In genomic region chr1:43239796-43240313, GRCm38 (mm10) we compare ENCODE assay signal across 27 mouse cellular contexts. TPM values are rescaled to one million over a fixed set of nuclear protein-coding genes. Genes with fewer than 3 reads are reported as not detected.
DNase-seq lines count a peak whose midpoint lies in the region; ATAC-seq and TF ChIP-seq lines count a peak whose summit lies in the region.
"Had no signal": no experiment of that assay in that cellular context is flagged by ENCODE, and none has a peak within 500 bp of the region (broad histone marks: within the 10 kb centered on the region; RNA-seq: fewer than 3 reads in every experiment).

No protein-coding gene starts in this region.

- H3K4me3 ChIP-seq in thymus, adult 2 months (ENCODE audit: control insufficient read depth, insufficient read depth, low read length), result no peak overlapping the region
- no peak overlapping the region for H3K4me3 ChIP-seq in intestine, embryonic 16.5 days (ENCODE audit: low read length)

- H3K27me3 ChIP-seq in thymus, adult 2 months (ENCODE audit: control insufficient read depth, insufficient read depth, low read length), result no peaks in the 10 kb centered on the region
- H3K27me3 ChIP-seq in intestine, embryonic 16.5 days (replicated peaks; ENCODE audit: control insufficient read depth, insufficient read depth, low read length), result no peaks in the 10 kb centered on the region

- DNase-seq in heart, adult 18-20 months, result peak; percentile 49 to 74
- no peak for DNase-seq in heart, postnatal 14 days
- no peak for DNase-seq in thymus, adult 2 months
- DNase-seq in thymus, postnatal 4 days, result no peak
- no peak for DNase-seq in gastrocnemius, adult 8-10 months (ENCODE audit: low spot score in 2 of 2)
- no peak for DNase-seq in adrenal gland, postnatal 25 days
- DNase-seq: adrenal gland, adult 8-10 months; cerebellum, adult 8-10 months; cerebellum, postnatal 36 days; kidney, adult 11 months; kidney, postnatal 14 days; liver; lung, adult 2 months; lung, postnatal 10 days; midbrain, embryonic 14.5 days; retina, postnatal 1 day; right cerebral cortex, postnatal 25 days; thymus, adult 18-20 months; thymus, postnatal 36 days had no signal

- H3K4me2 ChIP-seq in intestine, embryonic 16.5 days (ENCODE audit: low read depth, low read length), result no peak overlapping the region

- H3K27ac ChIP-seq in thymus, adult 2 months (ENCODE audit: control insufficient read depth, insufficient read depth, low read length), result peak overlapping the region; percentile 5; the same call in 1 of the 2 replicates
- H3K27ac ChIP-seq in intestine, embryonic 16.5 days (ENCODE audit: low read length), result no peak overlapping the region
- H3K27ac ChIP-seq: hindbrain, postnatal 0 days; liver, embryonic 14.5 days; macrophage; stomach, postnatal 0 days had no signal

- peak; percentile 74 for ATAC-seq in intestine, embryonic 16.5 days
- ATAC-seq: forebrain, embryonic 14.5 days; hindbrain, postnatal 0 days had no signal

- TF ChIP-seq CTCF in thymus, adult 2 months (IDR thresholded peaks at IDR 0.05; ENCODE audit: borderline replicate concordance, control insufficient read depth, extremely low read depth, insufficient read depth, low read length, poor library complexity), result no peak

- intact Hi-C loops in heart, postnatal 14 days (cut with DNase I), result loop anchor here (5.0 kb wide), 1 partner anchor 43 kb away; the partner anchor contains the start of gene Fhl2

- TF ChIP-seq POLR2A in thymus, adult 2 months (IDR thresholded peaks at IDR 0.05; ENCODE audit: control insufficient read depth, extremely low read depth, insufficient read depth, low read length, poor library complexity), result no peak

- H3K4me1 ChIP-seq in thymus, adult 2 months (replicated peaks; ENCODE audit: control insufficient read depth, insufficient read depth, low read length), result peaks cover 6% of the 10 kb centered on the region
- H3K4me1 ChIP-seq in intestine, embryonic 16.5 days (ENCODE audit: control insufficient read depth, insufficient read depth, low read length), result no peaks in the 10 kb centered on the region

- H3K9me3 ChIP-seq in intestine, embryonic 16.5 days (ENCODE audit: control insufficient read depth, low read length), result no peaks in the 10 kb centered on the region
- H3K9me3 ChIP-seq: G1E had no signal

- H3K36me3 ChIP-seq in thymus, adult 2 months (ENCODE audit: control insufficient read depth, insufficient read depth, low read length), result no peaks in the 10 kb centered on the region
- H3K36me3 ChIP-seq in intestine, embryonic 16.5 days (ENCODE audit: control insufficient read depth, insufficient read depth, low read length), result no peaks in the 10 kb centered on the region
- H3K36me3 ChIP-seq: G1E had no signal

- WGBS in thymus, adult 2 months, result 99% methylated on average over 2 of the region's 2 CpGs
- WGBS in intestine, embryonic 16.5 days, result 69% methylated on average over 2 of the region's 2 CpGs

- no peak overlapping the region for H3K9ac ChIP-seq in intestine, embryonic 16.5 days (ENCODE audit: low read depth, low read length)
- H3K9ac ChIP-seq: liver, embryonic 14.5 days had no signal

RNA-seq across cellular contexts. Expression of gene Fhl2, which starts 43.1 kb away (rescaled TPM):
- 1,000 to 10,000 TPM; 1,612 to 1,845 TPM for total RNA-seq in heart, adult 18-20 months (2021)
- total RNA-seq in heart, postnatal 14 days (2021), result 1,000 to 10,000 TPM; 1,735 to 2,031 TPM
- polyA plus RNA-seq in thymus, adult 2 months (2012; rRNA removed), result 5.5 and 58.9 TPM in 2 replicates
- 51.2 and 58.4 TPM in 2 replicates for polyA plus RNA-seq in intestine, embryonic 16.5 days (2015; fragmentation: Nextera tagmentation; extraction: Ambion mirVana)
- total RNA-seq in gastrocnemius, adult 8-10 months (2022), result 1 to 10 TPM; 2.8 to 6.0 (median 3.4) TPM
- 17.3 and 22.9 TPM in 2 replicates for total RNA-seq in adrenal gland, postnatal 25 days (2021)
- total RNA-seq: megakaryocyte-erythroid progenitor cell, adult 5-6 weeks had no signal
- polyA plus RNA-seq: G1E, macrophage had no signal

Comparison
In these comparisons a context has a peak if more than half of its experiments do, and no peak if none do; other contexts are left out.
1. DNase-seq: peak in heart, adult 18-20 months (2 of 2); none in heart, postnatal 14 days (0 of 2), thymus, adult 2 months (single experiment), thymus, postnatal 4 days (single experiment), gastrocnemius, adult 8-10 months (0 of 2) and adrenal gland, postnatal 25 days (single experiment).
2. RNA of gene Fhl2, which starts 43.1 kb away (total RNA-seq): 1,735 to 2,031 TPM in heart, postnatal 14 days and 1,612 to 1,845 TPM in heart, adult 18-20 months; 17.3 to 22.9 TPM in adrenal gland, postnatal 25 days and 2.8 to 6.0 TPM in gastrocnemius, adult 8-10 months; every median in the first group is over 10 times any median in the second.